Mouse (Mus musculus) liver, embryonic 14.5 days (tissue): ENCODE results near the gene Fxyd6.

ENCODE experiments used
- CTCF ChIP-seq: IDR thresholded peaks from 2 replicates; pipeline ENCODE4 v1.5.1; 2016; ENCODE audit warnings: antibody characterized with exemption, low read depth, control low read depth
- EP300 ChIP-seq: IDR thresholded peaks from 2 replicates; pipeline ENCODE4 v1.6.1; 2016; ENCODE audit warnings: antibody characterized with exemption, low read depth

DNA sequence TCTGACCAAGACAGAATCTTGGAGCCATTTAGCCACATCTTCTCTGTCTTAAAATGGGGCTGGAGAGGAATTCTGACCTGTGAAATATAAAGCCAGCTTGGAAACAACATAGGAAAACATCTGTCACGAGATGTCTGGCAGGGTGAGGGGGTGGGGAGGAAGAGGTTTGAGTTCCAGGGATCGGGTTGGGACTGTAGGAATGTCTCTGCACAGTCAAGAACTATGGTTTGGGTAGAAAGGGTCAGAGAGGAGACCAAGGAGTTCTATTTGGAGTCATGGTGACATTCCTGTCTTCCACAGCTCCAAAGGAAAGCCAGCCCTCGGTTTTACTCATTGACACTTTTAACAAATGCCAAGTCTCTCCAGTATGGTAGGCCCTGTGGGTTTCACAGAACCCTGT is 3.9 kb downstream of the Fxyd6 start:
- TF ChIP-seq CTCF = no peak
- no peak for TF ChIP-seq EP300
